In the genomic region with DNA sequence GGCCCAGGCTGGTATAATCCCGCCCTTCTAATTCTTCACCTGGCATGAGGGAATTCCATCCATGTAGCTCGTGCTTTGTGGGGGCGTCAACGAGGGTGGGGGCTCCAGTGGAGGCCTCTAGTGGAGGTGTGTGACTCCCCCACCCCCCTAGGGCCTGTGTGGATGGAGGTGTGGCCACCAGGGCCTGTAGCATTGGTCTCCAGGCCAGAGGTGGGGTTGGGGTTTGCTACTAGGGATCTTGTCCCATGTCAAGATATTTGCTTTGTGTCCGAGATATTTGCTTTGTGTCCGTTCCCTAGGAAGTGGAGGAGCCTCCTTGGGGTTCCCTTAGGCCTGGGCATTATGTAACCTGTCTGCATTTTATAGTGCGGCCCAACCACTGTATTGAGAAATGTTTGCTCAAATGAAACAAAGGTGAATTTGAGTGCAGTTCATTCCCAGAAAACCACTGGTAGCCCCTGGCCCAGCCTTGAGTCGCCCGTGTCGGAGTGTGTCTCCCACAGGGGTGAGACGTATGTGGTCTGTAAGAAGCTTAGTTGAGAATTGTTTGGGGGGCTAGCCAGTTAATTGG, we compare ENCODE assay signal across 7 mouse cellular contexts. TPM values are rescaled to one million over a fixed set of nuclear protein-coding genes. Genes with fewer than 3 reads are reported as not detected.
DNase-seq lines count a peak whose midpoint lies in the region; ATAC-seq and TF ChIP-seq lines count a peak whose summit lies in the region.

No protein-coding gene starts in this region.

- in situ Hi-C loops in CH12.LX (cut with MboI; ENCODE audit: low pct_ligation_motif_present, low pct_unique_long_range_greater_than_20kb, low sequenced_read_pairs), result no loop called here

- TF ChIP-seq CTCF in CH12.LX (conservative IDR thresholded peaks at IDR 0.05 in 1 of 2, IDR thresholded peaks at IDR 0.05 in 1 of 2; ENCODE audit: low read depth in 2 of 2, low read length in 2 of 2) (peak in 1 of 2 experiments; percentile 2; a peak in 1 of 4 replicates), E14TG2a.4 (conservative IDR thresholded peaks at IDR 0.05; ENCODE audit: low read length) (no peak)

- H3K79me2 ChIP-seq in CH12.LX (replicated peaks; ENCODE audit: control insufficient read depth, extremely low read depth, insufficient read depth, poor library complexity, severe bottlenecking), result peaks cover 68% of the 10 kb centered on the region

- no peak for DNase-seq in CH12.LX (ENCODE audit: extremely low read depth)
- DNase-seq in limb, embryonic 14.5 days (ENCODE audit: low spot score), result peak; percentile 38
- no peak for DNase-seq in gastrocnemius, postnatal 25 days

- H3K27me3 ChIP-seq in CH12.LX (replicated peaks) (no peaks in the 10 kb centered on the region), E14TG2a.4 (ENCODE audit: insufficient read depth, low read length) (peaks cover 11% of the 10 kb centered on the region)
- H3K27me3 ChIP-seq in hindbrain, embryonic 12.5 days, result no peaks in the 10 kb centered on the region
- no peaks in the 10 kb centered on the region for H3K27me3 ChIP-seq in limb, embryonic 14.5 days (ENCODE audit: control insufficient read depth, insufficient read depth, low read length)
- H3K27me3 ChIP-seq in midbrain, embryonic 16.5 days (ENCODE audit: control insufficient read depth, insufficient read depth, low read depth, low read length), result no peaks in the 10 kb centered on the region

- H3K4me3 ChIP-seq in CH12.LX (replicated peaks in 1 of 3; ENCODE audit: low read depth in 2 of 3, low read length in 2 of 3, poor library complexity in 1 of 3) (peak overlapping the region; percentile 82 to 91 (median 88)), E14TG2a.4 (replicated peaks; ENCODE audit: low read length) (peak overlapping the region; percentile 90)
- H3K4me3 ChIP-seq in hindbrain, embryonic 12.5 days, result peak overlapping the region; percentile 93
- peak overlapping the region; percentile 91 for H3K4me3 ChIP-seq in limb, embryonic 14.5 days (replicated peaks; ENCODE audit: low read length)
- H3K4me3 ChIP-seq in midbrain, embryonic 16.5 days (ENCODE audit: low read depth, low read length), result peak overlapping the region; percentile 89

- no peak for TF ChIP-seq POLR2A in CH12.LX (IDR thresholded peaks at IDR 0.05; ENCODE audit: low read depth, low read length)
- no peak for TF ChIP-seq POLR2A in limb, embryonic 14.5 days (IDR thresholded peaks at IDR 0.05; ENCODE audit: borderline replicate concordance, extremely low read depth, insufficient read depth, insufficient read length)

- TF ChIP-seq EP300 in CH12.LX (IDR thresholded peaks at IDR 0.05; ENCODE audit: low read length), result no peak

- H3K4me2 ChIP-seq in CH12.LX (ENCODE audit: insufficient read depth, low read depth, poor library complexity, severe bottlenecking), result peak overlapping the region; percentile 63
- peak overlapping the region; percentile 86 for H3K4me2 ChIP-seq in hindbrain, embryonic 12.5 days (replicated peaks)
- H3K4me2 ChIP-seq in limb, embryonic 14.5 days (replicated peaks; ENCODE audit: low read depth, low read length, severe bottlenecking), result peak overlapping the region; percentile 87
- H3K4me2 ChIP-seq in midbrain, embryonic 16.5 days (ENCODE audit: low read length), result peak overlapping the region; percentile 96

- no peak for ATAC-seq in hindbrain, embryonic 12.5 days (ENCODE audit: low FRiP score)
- ATAC-seq in limb, embryonic 14.5 days (ENCODE audit: low FRiP score, low read depth), result no peak
- no peak for ATAC-seq in midbrain, embryonic 16.5 days
- no peak for ATAC-seq in frontal cortex, adult (ENCODE audit: low TSS enrichment)

- H3K4me1 ChIP-seq in CH12.LX (ENCODE audit: control insufficient read depth in 1 of 2, insufficient read depth in 2 of 2), result peaks cover 21 to 58% of the 10 kb centered on the region in 2 experiments
- H3K4me1 ChIP-seq in E14TG2a.4 (replicated peaks; ENCODE audit: low read depth, low read length), result peaks cover 72% of the 10 kb centered on the region
- peaks cover 50% of the 10 kb centered on the region for H3K4me1 ChIP-seq in hindbrain, embryonic 12.5 days
- H3K4me1 ChIP-seq in limb, embryonic 14.5 days (ENCODE audit: control insufficient read depth, insufficient read depth, low read length), result peaks cover 36% of the 10 kb centered on the region
- H3K4me1 ChIP-seq in midbrain, embryonic 16.5 days (ENCODE audit: control insufficient read depth, insufficient read depth, low read length), result peaks cover 36% of the 10 kb centered on the region

- H3K36me3 ChIP-seq in CH12.LX (replicated peaks in 1 of 2; ENCODE audit: control insufficient read depth in 1 of 2, insufficient read depth in 1 of 2, low read length in 1 of 2) (peaks cover 0 to 35% of the 10 kb centered on the region in 2 experiments), E14TG2a.4 (ENCODE audit: insufficient read depth, low read length) (peaks cover 6% of the 10 kb centered on the region; the same call in 1 of the 2 replicates)
- no peaks in the 10 kb centered on the region for H3K36me3 ChIP-seq in hindbrain, embryonic 12.5 days
- no peaks in the 10 kb centered on the region for H3K36me3 ChIP-seq in limb, embryonic 14.5 days (ENCODE audit: control insufficient read depth, insufficient read depth, low read length)
- H3K36me3 ChIP-seq in midbrain, embryonic 16.5 days (ENCODE audit: control insufficient read depth, insufficient read depth, low read length), result no peaks in the 10 kb centered on the region

- no peak for TF ChIP-seq RAD21 in CH12.LX (IDR thresholded peaks at IDR 0.05; ENCODE audit: low read depth, low read length)

- dilution Hi-C loops in CH12.LX (cut with MboI; ENCODE audit: extremely low pct_ligation_motif_present, extremely low pct_unique_long_range_greater_than_20kb, low sequenced_read_pairs), result no loop called here

- peak overlapping the region; percentile 76 for H3K9ac ChIP-seq in CH12.LX (ENCODE audit: insufficient read depth, low read depth)
- H3K9ac ChIP-seq in hindbrain, embryonic 12.5 days, result peak overlapping the region; percentile 99
- peak overlapping the region; percentile 89 for H3K9ac ChIP-seq in limb, embryonic 14.5 days (ENCODE audit: low read depth, low read length, severe bottlenecking)
- H3K9ac ChIP-seq in midbrain, embryonic 16.5 days (ENCODE audit: low read depth, low read length), result peak overlapping the region; percentile 98

- H3K9me3 ChIP-seq in CH12.LX (replicated peaks; ENCODE audit: low read length), result no peaks in the 10 kb centered on the region
- H3K9me3 ChIP-seq in E14TG2a.4 (ENCODE audit: low read length), result no peaks in the 10 kb centered on the region
- H3K9me3 ChIP-seq in hindbrain, embryonic 12.5 days (replicated peaks), result no peaks in the 10 kb centered on the region
- no peaks in the 10 kb centered on the region for H3K9me3 ChIP-seq in limb, embryonic 14.5 days (ENCODE audit: control insufficient read depth, low read length)
- H3K9me3 ChIP-seq in midbrain, embryonic 16.5 days (replicated peaks; ENCODE audit: control insufficient read depth, low read length, poor library complexity, severe bottlenecking), result no peaks in the 10 kb centered on the region

- WGBS in hindbrain, embryonic 12.5 days, result 62% methylated on average over 11 of the region's 11 CpGs
- WGBS in limb, embryonic 14.5 days, result 54% methylated on average over 11 of the region's 11 CpGs
- 36% methylated on average over 11 of the region's 11 CpGs for WGBS in midbrain, embryonic 16.5 days

- H3K27ac ChIP-seq in CH12.LX (ENCODE audit: insufficient read depth, low read depth), result no peak overlapping the region
- peak overlapping the region; percentile 90 for H3K27ac ChIP-seq in hindbrain, embryonic 12.5 days
- no peak overlapping the region; the same call in 1 of the 2 replicates for H3K27ac ChIP-seq in limb, embryonic 14.5 days (replicated peaks; ENCODE audit: low read depth, low read length)
- H3K27ac ChIP-seq in midbrain, embryonic 16.5 days (ENCODE audit: low read length), result peak overlapping the region; percentile 94

TF ChIP-seq in CH12.LX, 34 proteins besides CTCF, POLR2A, EP300 and RAD21:
- TF ChIP-seq TCF12 (IDR thresholded peaks at IDR 0.05; ENCODE audit: low read depth, low read length) (no peak), GABPA (IDR thresholded peaks at IDR 0.05; ENCODE audit: insufficient replicate concordance, low read depth, low read length) (no peak), NELFE (IDR thresholded peaks at IDR 0.05; ENCODE audit: low read depth, low read length) (no peak), ETS1 (conservative IDR thresholded peaks at IDR 0.05; ENCODE audit: low read depth, low read length) (no peak), E2F4 (IDR thresholded peaks at IDR 0.05; ENCODE audit: insufficient replicate concordance, low read depth, low read length) (no peak), HCFC1 (IDR thresholded peaks at IDR 0.05; ENCODE audit: low read depth, low read length) (no peak), CHD1 (IDR thresholded peaks at IDR 0.05; ENCODE audit: low read depth, low read length) (no peak), SMC3 (IDR thresholded peaks at IDR 0.05; ENCODE audit: low read depth, low read length) (no peak), ELF1 (IDR thresholded peaks at IDR 0.05; ENCODE audit: low read depth, low read length) (no peak)

RNA-seq across cellular contexts. Expression of a gene that starts 2.7 kb away (rescaled TPM):
- total RNA-seq in CH12.LX (2012; rRNA removed) (12.0 and 16.5 TPM in 2 replicates), CH12.LX (2014; rRNA removed) (4.3 and 5.2 TPM in 2 replicates)
- polyA plus RNA-seq in CH12.LX (2012; ENCODE audit: insufficient read length, low read depth), result 36.3 and 39.0 TPM in 2 replicates
- 64.6 and 67.0 TPM in 2 replicates for polyA plus RNA-seq in hindbrain, embryonic 12.5 days (2016; fragmentation: Nextera tagmentation; extraction: Ambion mirVana)
- polyA plus RNA-seq in limb, embryonic 14.5 days (2012; rRNA removed), result 39.7 and 48.3 TPM in 2 replicates
- 27.1 and 37.1 TPM in 2 replicates for polyA plus RNA-seq in limb, embryonic 14.5 days (2014; fragmentation: Nextera tagmentation; extraction: Ambion mirVana)
- polyA plus RNA-seq in midbrain, embryonic 16.5 days (2015; fragmentation: Nextera tagmentation; extraction: Ambion mirVana), result 141 and 146 TPM in 2 replicates
- 10 to 100 TPM; 10.0 to 12.9 TPM for total RNA-seq in gastrocnemius, postnatal 25 days (2021)

Comparison
In these comparisons a context has a peak if more than half of its experiments do, and no peak if none do; other contexts are left out.
1. H3K27ac ChIP-seq: peak in hindbrain, embryonic 12.5 days (single experiment) and midbrain, embryonic 16.5 days (single experiment); none in CH12.LX (single experiment) and limb, embryonic 14.5 days (single experiment).
2. Peak in every context shown above with its lines, with median percentiles within 50 percentile points of each other: H3K4me2 ChIP-seq, H3K4me3 ChIP-seq and H3K9ac ChIP-seq.